Mouse (Mus musculus) bone marrow macrophage, adult 2 months (primary cell): Measurements from ENCODE around the gene Dlec1. TPM values are rescaled to one million over a fixed set of nuclear protein-coding genes. Genes with fewer than 3 reads are reported as not detected.

Experiments used
- H3K27ac ChIP-seq: 2 replicates; pipeline ENCODE4 v1.5.1; 2012; ENCODE audit warnings: low read depth, low read length; ENCODE audit not compliant: insufficient read depth
- H3K4me1 ChIP-seq: 2 replicates; pipeline ENCODE4 v1.6.1; 2012; ENCODE audit warnings: low read length; ENCODE audit not compliant: control insufficient read depth, insufficient read depth
- H3K4me3 ChIP-seq: 2 replicates; pipeline ENCODE4 v1.5.1; 2012; ENCODE audit warnings: mild to moderate bottlenecking, low read length, moderate library complexity; ENCODE audit not compliant: insufficient read depth
- CTCF ChIP-seq: IDR thresholded peaks from 2 replicates; pipeline ENCODE4 v1.5.1; 2012; ENCODE audit warnings: low read depth, mild to moderate bottlenecking, low read length, moderate library complexity
- POLR2A ChIP-seq: IDR thresholded peaks from 2 replicates; pipeline ENCODE4 v1.6.1; 2012; ENCODE audit warnings: mild to moderate bottlenecking, low read depth, low read length, borderline replicate concordance
- polyA plus RNA-seq: library from polyadenylated mRNA; stranded (reverse); fragments of >200 nt; gene quantifications from 2 replicates; pipeline ENCODE4 v1.2.4, GENCODE M21; 2012; ENCODE audit not compliant: missing spikeins, insufficient read depth, insufficient read length

Dlec1 gene
- polyA plus RNA-seq, 1 experiment: not detected

DNA sequence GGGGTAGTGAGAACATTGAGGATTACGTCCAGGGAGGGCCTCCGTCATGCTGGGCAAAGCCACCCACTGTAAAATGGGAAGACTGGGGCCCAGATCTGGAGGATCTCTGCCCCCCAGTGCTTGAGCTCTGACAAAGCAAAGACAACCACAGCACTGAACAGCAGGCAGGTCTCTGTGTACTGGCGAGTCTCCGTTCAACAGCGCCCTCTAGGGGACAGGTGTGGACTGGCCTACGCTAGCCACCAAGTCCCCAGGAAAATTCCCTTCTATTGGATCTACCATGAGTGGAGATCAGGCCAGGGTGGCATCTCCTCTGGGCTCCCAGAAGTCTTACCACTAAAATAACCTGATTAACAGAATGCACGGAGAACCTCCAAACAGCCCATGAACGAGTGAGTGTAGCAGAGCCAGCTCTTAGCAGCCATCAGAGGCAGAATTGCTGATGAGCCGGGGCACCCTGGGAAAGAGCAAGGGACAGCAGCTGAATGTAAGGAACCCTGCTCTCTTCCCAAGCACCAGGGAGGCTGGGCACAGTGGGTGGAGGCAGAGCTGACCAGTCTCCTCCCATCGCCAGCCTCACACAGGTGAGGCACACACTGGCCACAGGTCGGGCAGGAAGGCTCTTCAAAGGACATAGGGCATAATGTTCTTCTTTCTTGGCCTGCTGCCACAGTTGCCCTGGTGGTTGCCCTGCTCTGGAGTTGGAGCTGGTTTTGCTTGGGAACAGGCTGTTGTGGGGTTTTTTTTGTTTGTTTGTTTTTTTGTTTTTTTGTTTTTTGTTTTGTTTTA, 90.1 kb downstream of the Dlec1 start:
- no peak overlapping the region for H3K27ac ChIP-seq
- TF ChIP-seq CTCF (peak; percentile 59), POLR2A (no peak)
- H3K4me1 ChIP-seq: no peaks in the 10 kb centered on the region
- H3K4me3 ChIP-seq: no peak overlapping the region

Other genes starting within 250 kb of the Dlec1 start
- gene Ctdspl, start 176.0 kb upstream of the Dlec1 start, polyA plus RNA-seq: 4.9 and 5.5 TPM in 2 replicates
- gene Vill, start 49.7 kb upstream of the Dlec1 start, polyA plus RNA-seq: 40.4 and 43.1 TPM in 2 replicates
- 1.7 and 1.8 TPM in 2 replicates for gene Plcd1, start 9.0 kb upstream of the Dlec1 start, polyA plus RNA-seq
- not detected in 2 replicates for gene Acaa1b, start 54.6 kb downstream of the Dlec1 start, polyA plus RNA-seq
- gene Gm47289, start 56.7 kb downstream of the Dlec1 start, polyA plus RNA-seq: not detected in 2 replicates
- gene Slc22a13, start 106.6 kb downstream of the Dlec1 start, polyA plus RNA-seq: not detected in 2 replicates
- gene Oxsr1, start 219.9 kb downstream of the Dlec1 start, polyA plus RNA-seq: 27.8 and 29.2 TPM in 2 replicates
- gene Acaa1a, start 237.2 kb downstream of the Dlec1 start, polyA plus RNA-seq: 99.1 and 103 TPM in 2 replicates
- 83.8 and 93.5 TPM in 2 replicates for gene Myd88, start 238.9 kb downstream of the Dlec1 start, polyA plus RNA-seq